Mouse (Mus musculus) C2C12 (cell line): ENCODE measurements around the gene Klhl36. TPM values are rescaled to one million over a fixed set of nuclear protein-coding genes. Genes with fewer than 3 reads are reported as not detected.

Experiments used
- H3K27me3 ChIP-seq: one replicate; pipeline ENCODE4 v1.6.1; 2011; ENCODE audit not compliant: control insufficient read depth, insufficient read depth, insufficient read length
- H3K36me3 ChIP-seq: one replicate; pipeline ENCODE4 v1.6.1; 2011; ENCODE audit not compliant: control insufficient read depth, insufficient read depth
- H3K4me3 ChIP-seq: one replicate; pipeline ENCODE4 v1.5.1; 2011; ENCODE audit warnings: mild to moderate bottlenecking, control low read depth; ENCODE audit not compliant: poor library complexity, insufficient read depth, severe bottlenecking
- H3K79me2 ChIP-seq: one replicate; pipeline ENCODE4 v1.6.1; 2011; ENCODE audit not compliant: control insufficient read depth, insufficient read depth
- H3K79me3 ChIP-seq: one replicate; pipeline ENCODE4 v1.6.1; 2011; ENCODE audit warnings: low read depth, control low read depth
- H3ac ChIP-seq: one replicate; pipeline ENCODE3; 2011; ENCODE audit warnings: low read depth; ENCODE audit not compliant: control insufficient read depth, insufficient read length
- CEBPB ChIP-seq: IDR thresholded peaks from one replicate; pipeline ENCODE4 v1.6.1; 2011; ENCODE audit warnings: low read depth, mild to moderate bottlenecking, control low read depth, moderate library complexity
- CTCF ChIP-seq: IDR thresholded peaks from one replicate; pipeline ENCODE4 v1.5.1; 2011; ENCODE audit not compliant: control insufficient read depth, insufficient read depth, insufficient read length
- FOSL1 ChIP-seq: IDR thresholded peaks from one replicate; pipeline ENCODE4 v1.8.0; 2011; ENCODE audit warnings: mild to moderate bottlenecking, low read length; ENCODE audit not compliant: poor library complexity, insufficient read depth, severe bottlenecking
- MAX ChIP-seq: IDR thresholded peaks from one replicate; pipeline ENCODE4 v1.6.1; 2011; ENCODE audit warnings: mild to moderate bottlenecking, control low read depth
- MYOD1 ChIP-seq: IDR thresholded peaks from one replicate; pipeline ENCODE4 v1.6.1; 2011; ENCODE audit warnings: low read depth; ENCODE audit not compliant: control insufficient read depth, insufficient read length
- MYOG ChIP-seq: IDR thresholded peaks from one replicate; pipeline ENCODE4 v1.6.1; 2011; ENCODE audit not compliant: control insufficient read depth, insufficient read length; ENCODE audit errors: extremely low read depth
- USF1 ChIP-seq: IDR thresholded peaks from one replicate; pipeline ENCODE4 v1.6.1; 2011; ENCODE audit warnings: low read depth, mild to moderate bottlenecking, control low read depth, moderate library complexity
- long read RNA-seq, 2 experiments: library from polyadenylated mRNA; unstranded; transcript quantifications; one replicate each; pipeline ENCODE4 v2.0.0; 2019 to 2020
- polyA plus RNA-seq: library from polyadenylated mRNA; unstranded; fragments of >200 nt; fragmentation: generic; extraction: Trizol; gene quantifications from one replicate; pipeline ENCODE4 v1.2.1, GENCODE M21; 2012; ENCODE audit warnings: missing spikeins

Klhl36 gene
- polyA plus RNA-seq: 2.7 TPM
- long read RNA-seq, experiment 1, partial matches to known transcripts: 1 of 1 reads
- long read RNA-seq, experiment 1, other reads (novel, unspliced or antisense): 0 of 1 reads
- long read RNA-seq, experiment 2, transcript Klhl36-201 (5 exons, 2,181 nt): major isoform, 9 of 11 reads
- long read RNA-seq, experiment 2, partial matches to known transcripts: 0 of 11 reads
- long read RNA-seq, experiment 2, other reads (novel, unspliced or antisense): 0 of 11 reads

GRCm38 (mm10) chr8:119861706-119862389 is at the start of gene Klhl36:
Gene Klhl36 (plus strand): TSS chr8:119862266.
- no peaks in the 10 kb centered on the region for H3K79me2 ChIP-seq
- TF ChIP-seq USF1: no peak
- no peak for TF ChIP-seq CEBPB
- no peak for TF ChIP-seq MYOG
- peak within 1 kb of the TSS; percentile 85 for H3ac ChIP-seq
- no peaks in the 10 kb centered on the region for H3K36me3 ChIP-seq
- peak within 1 kb of the TSS; percentile 40 for H3K4me3 ChIP-seq
- peaks cover 5% of the 10 kb centered on the region for H3K27me3 ChIP-seq
- H3K79me3 ChIP-seq: no peaks in the 10 kb centered on the region

- Histone ChIP-seq H3K79me3 (no peaks in the 10 kb centered on the region), H3ac (peak overlapping the region; percentile 18), H3K79me2 (peaks cover 20% of the 10 kb centered on the region), H3K27me3 (no peaks in the 10 kb centered on the region), H3K4me3 (no peak overlapping the region), H3K36me3 (peaks cover 4% of the 10 kb centered on the region)
- no peak for TF ChIP-seq MAX
- TF ChIP-seq USF1: peak; percentile 31
These were observed 49.2 kb upstream of the Klhl36 start for GRCm38 (mm10) chr8:119812650-119813431.

- H3K4me3 ChIP-seq: no peak overlapping the region
- no peaks in the 10 kb centered on the region for H3K27me3 ChIP-seq
- H3K79me3 ChIP-seq: no peaks in the 10 kb centered on the region
- H3K79me2 ChIP-seq: peaks cover 31% of the 10 kb centered on the region
- no peak overlapping the region for H3ac ChIP-seq
- no peaks in the 10 kb centered on the region for H3K36me3 ChIP-seq
- TF ChIP-seq MYOD1 (no peak), CTCF (no peak)
These were observed 45.8 kb upstream of the Klhl36 start for GRCm38 (mm10) chr8:119816219-119816618.

- H3ac ChIP-seq: no peak overlapping the region
- TF ChIP-seq USF1 (no peak), FOSL1 (no peak), MYOG (no peak), CEBPB (no peak), MAX (no peak)
- no peaks in the 10 kb centered on the region for H3K27me3 ChIP-seq
- peaks cover 31% of the 10 kb centered on the region for H3K79me2 ChIP-seq
- peaks cover 9% of the 10 kb centered on the region for H3K36me3 ChIP-seq
- H3K79me3 ChIP-seq: no peaks in the 10 kb centered on the region
- no peak overlapping the region for H3K4me3 ChIP-seq
These were observed 44.6 kb upstream of the Klhl36 start for GRCm38 (mm10) chr8:119817446-119817845.

- Histone ChIP-seq H3K79me3 (no peaks in the 10 kb centered on the region), H3K79me2 (peaks cover 37% of the 10 kb centered on the region), H3ac (no peak overlapping the region), H3K36me3 (peaks cover 11% of the 10 kb centered on the region), H3K27me3 (no peaks in the 10 kb centered on the region), H3K4me3 (no peak overlapping the region)
- TF ChIP-seq CTCF (no peak), CEBPB (no peak), USF1 (no peak), MYOD1 (no peak), FOSL1 (no peak), MYOG (no peak), MAX (no peak)
These were observed 42.8 kb upstream of the Klhl36 start for GRCm38 (mm10) chr8:119819316-119819715.

GRCm38 (mm10) chr8:119819976-119820375 is 42.1 kb upstream of the Klhl36 start:
- H3K27me3 ChIP-seq: no peaks in the 10 kb centered on the region
- H3K36me3 ChIP-seq: peaks cover 11% of the 10 kb centered on the region
- TF ChIP-seq MAX (peak; percentile 36), CTCF (no peak), USF1 (no peak)
- no peak overlapping the region for H3ac ChIP-seq
- no peaks in the 10 kb centered on the region for H3K79me3 ChIP-seq
- no peak overlapping the region for H3K4me3 ChIP-seq
- H3K79me2 ChIP-seq: peaks cover 34% of the 10 kb centered on the region
